Mouse (Mus musculus) activated CD4-positive, CD25-positive, alpha-beta regulatory T cell, adult 4 months (primary cell): ENCODE data around the gene Bsg. TPM values are rescaled to one million over a fixed set of nuclear protein-coding genes. Genes with fewer than 3 reads are reported as not detected.
"Not testable (repeated sequence)": the region's sequence is repeated elsewhere in the genome, so short reads cannot be mapped to it uniquely, and the experiment has no call there.

Experiments
- ATAC-seq: one replicate; pipeline ENCODE4 v1.8.0; 2017
- polyA plus RNA-seq, 2 experiments: library from polyadenylated mRNA; unstranded; fragments of 100-300 nt; shearing (Covaris generic); gene quantifications; one replicate each; pipeline ENCODE4 v1.2.1; 2017

Bsg gene
- polyA plus RNA-seq, 2 experiments from 2014 or later, result 135 to 157 TPM

DNA sequence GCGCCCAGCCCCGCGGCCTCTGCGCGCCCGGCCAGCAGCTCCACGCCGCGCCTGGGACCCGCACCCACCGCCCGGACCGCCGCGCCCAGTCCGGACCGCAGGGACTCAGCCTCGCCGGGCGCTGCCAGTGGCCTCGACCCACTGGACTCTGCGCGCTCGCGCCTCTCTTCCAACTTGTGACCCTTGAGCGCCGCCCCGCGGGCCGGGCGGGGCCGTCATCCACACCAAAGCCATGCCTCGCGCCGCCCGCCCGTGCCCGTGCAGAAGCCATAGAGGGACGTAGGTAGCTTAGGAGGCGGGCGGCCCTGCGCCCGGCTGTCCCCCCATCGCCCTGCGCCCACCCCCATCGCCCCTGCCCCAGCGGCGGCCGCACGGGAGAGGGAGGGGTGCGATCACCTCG, 31.1 kb downstream of the Bsg start:
- no peak for ATAC-seq

DNA sequence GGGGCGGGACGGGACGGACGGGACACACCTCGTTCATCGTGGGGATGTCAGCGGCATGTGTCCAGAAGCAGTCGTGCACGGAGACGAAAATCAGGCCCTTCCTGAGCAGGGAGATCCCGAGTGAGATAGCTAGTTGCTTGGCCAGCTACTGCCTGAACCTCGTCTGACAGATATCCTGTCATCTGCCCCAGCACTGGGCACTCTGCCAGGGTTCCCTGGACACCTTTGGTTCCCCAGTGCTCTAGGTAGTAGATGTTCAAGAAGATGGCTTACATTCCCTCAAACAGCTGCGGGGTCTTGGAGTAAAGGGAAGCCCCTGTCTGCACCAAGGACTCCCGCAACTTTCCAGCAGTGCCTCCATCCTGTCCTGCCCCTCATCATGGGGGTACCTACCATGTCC, 32.4 kb downstream of the Bsg start:
- ATAC-seq, result no peak

DNA sequence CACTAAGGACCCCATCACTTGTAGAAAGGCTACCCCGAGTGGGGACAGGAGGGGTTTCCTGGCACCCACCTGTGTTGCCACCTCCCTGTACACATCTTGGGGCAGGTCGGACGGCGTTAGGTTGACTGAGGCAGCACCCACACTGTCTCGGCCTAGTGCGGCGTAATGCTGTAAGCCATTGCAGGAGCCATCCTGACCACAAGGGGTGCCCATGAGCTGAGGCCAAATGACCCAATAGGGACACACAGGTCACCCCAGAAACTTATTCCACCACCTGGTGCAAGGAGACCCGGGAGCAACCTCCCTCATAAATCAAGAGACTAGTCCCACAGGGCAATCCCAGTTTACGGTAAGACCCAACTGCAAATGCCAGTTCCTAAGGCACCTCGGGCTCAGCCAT, 34.0 kb downstream of the Bsg start:
- ATAC-seq, result no peak

GRCm38 (mm10) chr10:79739234-79739633, 34.9 kb downstream of the Bsg start:
- no peak for ATAC-seq

DNA sequence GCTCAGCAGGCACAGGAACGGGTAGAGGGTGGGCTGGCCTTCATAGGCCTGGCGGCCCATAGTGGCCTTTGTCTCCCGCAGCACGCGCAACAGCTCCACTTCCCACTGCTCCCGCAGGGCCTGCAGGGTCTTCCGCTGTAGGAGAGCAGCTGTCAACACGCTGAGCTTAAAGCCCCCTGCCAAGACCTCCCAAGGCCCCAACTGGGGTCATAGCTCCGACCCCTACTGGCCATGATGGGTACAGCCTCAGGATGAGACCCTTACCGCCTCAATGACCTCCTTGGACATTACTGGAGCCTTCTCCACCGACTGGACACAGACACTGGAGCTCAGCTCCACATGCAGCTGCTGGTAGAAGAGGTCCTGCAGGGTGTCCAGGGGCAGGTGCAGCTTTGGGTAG, 36.6 kb downstream of the Bsg start:
- no peak for ATAC-seq

DNA sequence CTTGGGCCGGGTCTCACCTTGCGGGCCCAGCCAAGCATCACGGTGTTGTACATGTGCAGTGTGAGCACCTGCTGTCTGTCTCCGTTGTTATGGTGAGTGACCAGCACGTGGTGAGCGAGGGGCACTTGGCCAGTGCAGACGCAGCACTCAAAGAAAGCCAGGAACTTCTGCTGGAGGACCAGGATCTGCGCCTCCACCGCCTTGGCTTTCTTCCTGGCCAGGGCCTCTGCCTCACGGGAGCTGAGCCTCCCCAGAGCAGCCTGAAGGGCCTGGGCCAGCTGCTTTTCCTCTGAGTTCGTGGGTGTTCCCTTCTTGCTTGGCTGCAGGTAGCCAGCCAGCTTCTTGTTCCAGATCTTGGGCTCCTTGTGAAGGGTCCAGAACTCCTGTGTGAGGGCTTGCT, 38.9 kb downstream of the Bsg start:
- ATAC-seq, result no peak

DNA sequence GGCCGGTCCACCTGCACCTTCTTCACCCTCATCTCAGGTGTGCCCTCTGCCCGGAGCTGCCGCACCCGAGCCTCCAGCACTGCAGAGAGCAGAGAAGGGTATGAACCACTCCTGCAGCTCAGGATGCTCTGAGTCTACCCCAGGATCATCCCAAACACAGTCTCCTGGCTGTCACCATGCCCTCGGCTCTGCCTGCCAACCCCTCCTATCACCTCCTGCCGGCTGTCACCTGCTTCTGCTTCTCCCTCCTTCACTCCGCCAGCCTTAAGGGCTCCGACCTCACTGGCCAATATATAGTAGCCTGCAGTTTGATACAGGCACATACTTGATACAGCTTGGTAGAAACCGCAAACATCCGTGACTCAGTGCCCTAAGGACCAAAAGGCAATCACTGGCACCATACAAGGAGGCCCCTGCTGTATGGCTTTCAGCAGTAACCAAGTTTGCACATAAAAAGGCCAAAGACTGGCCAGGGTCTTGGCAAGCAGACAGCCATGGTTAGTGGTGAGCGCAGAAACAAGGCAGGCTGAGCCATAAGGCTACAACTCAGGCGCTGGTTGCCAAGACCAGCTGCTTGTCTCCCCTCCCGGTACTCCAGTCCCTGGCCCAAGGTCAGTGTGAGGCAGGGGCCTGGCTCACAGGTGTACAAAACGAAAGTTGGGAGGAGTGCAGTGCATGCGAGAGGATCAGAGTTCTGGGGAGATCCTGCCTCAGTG, 39.5 kb downstream of the Bsg start:
- no peak for ATAC-seq

GRCm38 (mm10) chr10:79745411-79745810, 41.1 kb downstream of the Bsg start:
- no peak for ATAC-seq

DNA sequence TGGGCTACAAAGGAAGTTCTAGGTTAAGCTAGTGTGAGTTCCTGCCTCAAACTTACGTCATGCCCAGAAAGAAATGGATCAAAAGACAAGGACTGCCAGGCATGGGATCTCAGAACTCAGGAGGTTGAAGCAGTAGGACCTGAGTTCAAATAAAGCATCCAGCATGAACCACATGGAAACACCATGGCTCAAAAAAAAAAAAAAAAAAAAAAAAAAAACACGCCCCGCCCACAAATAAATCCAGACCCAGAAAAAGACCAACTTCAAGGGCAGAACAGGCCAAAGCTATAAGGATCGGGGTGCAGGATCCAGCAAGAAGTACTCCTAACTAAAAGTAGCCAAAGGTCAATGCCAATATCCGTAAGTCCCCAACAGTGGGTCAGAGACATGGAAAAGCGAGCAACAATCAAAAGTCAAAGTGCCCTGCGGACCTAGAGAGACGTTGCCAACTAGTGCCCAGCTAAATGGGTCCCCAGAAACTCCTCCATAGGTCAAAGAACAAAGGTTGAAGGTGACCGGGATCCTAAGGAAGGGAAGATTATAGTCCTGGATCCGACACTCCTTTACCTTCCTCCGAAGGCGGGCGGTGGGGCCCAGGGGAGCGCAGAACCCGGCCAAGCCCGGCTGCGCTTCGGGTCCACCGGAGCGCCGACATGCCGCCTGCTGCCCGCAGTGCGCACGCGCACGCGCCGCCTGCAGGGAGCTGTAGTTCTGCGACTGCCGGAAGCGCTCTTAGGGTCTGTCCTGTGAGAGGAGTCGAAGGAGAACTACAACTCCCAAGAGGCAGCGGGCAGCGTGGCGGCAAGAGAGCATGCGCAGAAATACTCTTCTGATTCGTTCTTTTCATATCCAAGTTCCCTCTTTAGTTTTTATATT, 41.8 kb downstream of the Bsg start, which contains the start of gene Polrmt:
Polrmt (minus strand) TSS at position 684 of the 876 bp plus-strand sequence.
- ATAC-seq, result peak; percentile 99

GRCm38 (mm10) chr10:79746774-79747151, 42.5 kb downstream of the Bsg start:
- ATAC-seq, result no peak

GRCm38 (mm10) chr10:79748496-79748895, 44.2 kb downstream of the Bsg start:
- ATAC-seq, result no peak

DNA sequence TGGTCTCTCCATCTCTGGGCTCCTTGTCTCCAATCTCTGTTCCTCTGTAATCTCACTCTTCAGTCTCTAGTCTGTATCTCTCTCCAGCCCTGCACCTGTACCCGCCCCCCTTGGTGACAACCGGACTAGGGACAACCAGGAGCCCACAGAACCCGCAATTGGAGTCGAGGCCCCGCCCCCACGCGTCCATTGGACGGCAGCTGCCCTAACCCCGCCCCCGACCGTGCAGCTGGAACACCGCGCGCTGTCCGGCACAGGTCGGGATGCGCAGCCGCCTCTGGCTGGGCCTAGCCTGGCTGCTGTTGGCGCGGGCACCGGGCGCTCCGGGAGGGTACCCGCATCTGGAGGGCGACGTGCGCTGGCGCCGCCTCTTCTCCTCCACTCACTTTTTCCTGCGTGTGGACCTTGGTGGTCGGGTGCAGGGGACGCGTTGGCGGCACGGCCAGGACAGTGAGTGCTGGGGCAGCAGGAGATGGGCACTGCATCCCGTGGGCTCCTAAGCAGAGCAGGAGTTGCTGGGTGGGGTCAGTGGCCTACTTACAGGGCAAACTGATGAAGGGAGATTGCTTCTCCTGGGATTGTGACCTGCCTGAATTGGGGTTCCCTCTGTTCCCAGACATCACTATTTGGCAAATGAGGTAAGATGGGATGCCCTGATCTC, 50.7 kb downstream of the Bsg start, which contains the start of gene Fgf22:
Fgf22 (plus strand) TSS at position 221 of the 661 bp plus-strand sequence.
- ATAC-seq, result no peak

GRCm38 (mm10) chr10:79755854-79756253, 51.6 kb downstream of the Bsg start:
- no peak for ATAC-seq

DNA sequence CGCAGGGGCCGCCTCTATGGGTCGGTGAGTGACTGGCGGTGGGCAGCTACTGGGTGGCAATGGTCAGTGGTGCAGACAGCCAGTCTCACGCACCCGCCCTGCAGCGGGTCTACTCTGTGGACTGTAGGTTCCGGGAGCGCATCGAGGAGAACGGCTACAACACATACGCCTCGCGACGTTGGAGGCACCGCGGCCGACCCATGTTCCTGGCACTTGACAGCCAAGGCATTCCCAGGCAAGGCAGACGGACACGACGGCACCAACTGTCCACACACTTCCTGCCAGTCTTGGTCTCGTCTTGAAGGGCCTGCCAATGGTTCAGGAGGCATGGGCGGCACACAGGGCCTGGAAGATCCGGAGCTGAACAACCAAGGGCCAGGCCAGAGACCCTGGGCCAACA, 52.4 kb downstream of the Bsg start:
- no peak for ATAC-seq

GRCm38 (mm10) chr10:79759675-79760074, 55.4 kb downstream of the Bsg start:
- ATAC-seq, result not testable (repeated sequence)

GRCm38 (mm10) chr10:79760603-79761143, 56.4 kb downstream of the Bsg start:
- ATAC-seq, result no peak

Other genes with a start within 250 kb of the Bsg start
- gene Vmn2r83, start 235.8 kb upstream of the Bsg start, polyA plus RNA-seq, result not detected
- gene Plpp2, start 170.7 kb upstream of the Bsg start, polyA plus RNA-seq, result 1 to 10 TPM; 2.7 to 4.7 TPM
- gene Mier2, start 149.3 kb upstream of the Bsg start, polyA plus RNA-seq, result 10 to 100 TPM; 12.0 to 15.0 TPM
- not detected for gene Theg, start 117.2 kb upstream of the Bsg start, polyA plus RNA-seq
- gene C2cd4c, start 90.5 kb upstream of the Bsg start, polyA plus RNA-seq, result not detected
- gene Shc2, start 66.6 kb upstream of the Bsg start, polyA plus RNA-seq, result not detected
- not detected for gene Odf3l2, start 58.8 kb upstream of the Bsg start, polyA plus RNA-seq
- gene Madcam1, start 39.9 kb upstream of the Bsg start, polyA plus RNA-seq, result under 1 TPM in 1 of 2 experiments, not detected in 1; 0.60 TPM
- gene Tpgs1, start 35.1 kb upstream of the Bsg start, polyA plus RNA-seq, result 10 to 100 TPM; 22.5 to 32.9 TPM
- 10 to 100 TPM; 17.4 to 27.5 TPM for gene Cdc34, start 22.3 kb upstream of the Bsg start, polyA plus RNA-seq
- gene Gzmm, start 15.5 kb upstream of the Bsg start, polyA plus RNA-seq, result under 1 TPM; 0.52 to 0.62 TPM
- gene Hcn2, start 12.1 kb downstream of the Bsg start, polyA plus RNA-seq, result not detected
- gene Polrmt, start 42.1 kb downstream of the Bsg start, polyA plus RNA-seq, result 10 to 100 TPM; 13.6 to 21.4 TPM
- gene Fgf22, start 50.6 kb downstream of the Bsg start, polyA plus RNA-seq, result not detected
- 1 to 10 TPM; 3.9 to 4.4 TPM for gene Rnf126, start 62.5 kb downstream of the Bsg start, polyA plus RNA-seq
- gene Fstl3, start 72.8 kb downstream of the Bsg start, polyA plus RNA-seq, result under 1 TPM in 1 of 2 experiments, not detected in 1; 0.86 TPM
- gene Prss57, start 86.5 kb downstream of the Bsg start, polyA plus RNA-seq, result 1 to 10 TPM in 1 of 2 experiments, under 1 TPM in 1; 0.76 to 1.1 TPM
- gene Palm, start 89.1 kb downstream of the Bsg start, polyA plus RNA-seq, result under 1 TPM; 0.55 to 0.95 TPM
- not detected for gene Misp, start 116.5 kb downstream of the Bsg start, polyA plus RNA-seq
- 100 to 1,000 TPM in 1 of 2 experiments, 10 to 100 TPM in 1; 94.0 to 159 TPM for gene Ptbp1, start 149.9 kb downstream of the Bsg start, polyA plus RNA-seq
- not detected for gene Prtn3, start 170.0 kb downstream of the Bsg start, polyA plus RNA-seq
- gene Plppr3, start 170.1 kb downstream of the Bsg start, polyA plus RNA-seq, result 1 to 10 TPM; 1.6 to 2.1 TPM
- gene Elane, start 181.8 kb downstream of the Bsg start, polyA plus RNA-seq, result not detected
- gene Cfd, start 186.4 kb downstream of the Bsg start, polyA plus RNA-seq, result not detected
- gene Med16, start 204.4 kb downstream of the Bsg start, polyA plus RNA-seq, result 10 to 100 TPM in 1 of 2 experiments, 1 to 10 TPM in 1; 6.7 to 10.5 TPM
- gene Gm26602, start 206.4 kb downstream of the Bsg start, polyA plus RNA-seq, result not detected
- gene Kiss1r, start 212.5 kb downstream of the Bsg start, polyA plus RNA-seq, result under 1 TPM in 1 of 2 experiments, not detected in 1; 0.22 TPM
- 100 to 1,000 TPM in 1 of 2 experiments, 10 to 100 TPM in 1; 92.3 to 122 TPM for gene R3hdm4, start 216.7 kb downstream of the Bsg start, polyA plus RNA-seq
- 1 to 10 TPM; 2.1 to 2.5 TPM for gene Arid3a, start 222.6 kb downstream of the Bsg start, polyA plus RNA-seq